Mouse (Mus musculus) neural tube, embryonic 15.5 days (tissue): ENCODE results near the gene Lnx1. TPM values are rescaled to one million over a fixed set of nuclear protein-coding genes. Genes with fewer than 3 reads are reported as not detected.

Experiments used
- ATAC-seq: fragments of 200-750 bp; cut with Nextera tagmentation; 2 replicates; pipeline ENCODE4 v1.8.0; 2017; ENCODE audit warnings: mild to moderate bottlenecking, moderate TSS enrichment, moderate library complexity; ENCODE audit not compliant: low FRiP score
- H3K27ac ChIP-seq: fragments of 300-500 bp; sonication (generic); replicated peaks from 2 replicates; pipeline ENCODE4 v1.5.1; 2015; ENCODE audit warnings: mild to moderate bottlenecking, inconsistent platforms
- H3K27me3 ChIP-seq: fragments of 300-500 bp; sonication (generic); replicated peaks from 2 replicates; pipeline ENCODE4 v1.6.1; 2015; ENCODE audit warnings: inconsistent platforms
- H3K36me3 ChIP-seq: fragments of 300-500 bp; sonication (generic); 2 replicates; pipeline ENCODE4 v1.6.1; 2015; ENCODE audit warnings: inconsistent platforms
- H3K4me1 ChIP-seq: fragments of 300-500 bp; sonication (generic); 2 replicates; pipeline ENCODE4 v1.6.1; 2015; ENCODE audit warnings: inconsistent platforms
- H3K4me2 ChIP-seq: fragments of 300-500 bp; sonication (generic); 2 replicates; pipeline ENCODE4 v1.6.1; 2015; ENCODE audit warnings: inconsistent platforms, mild to moderate bottlenecking, moderate library complexity
- H3K4me3 ChIP-seq: fragments of 300-500 bp; sonication (generic); replicated peaks from 2 replicates; pipeline ENCODE4 v1.5.1; 2015; ENCODE audit warnings: mild to moderate bottlenecking, inconsistent platforms
- H3K9ac ChIP-seq: fragments of 300-500 bp; sonication (generic); replicated peaks from 2 replicates; pipeline ENCODE4 v1.6.1; 2015; ENCODE audit warnings: mild to moderate bottlenecking, inconsistent platforms
- H3K9me3 ChIP-seq: fragments of 300-500 bp; sonication (generic); replicated peaks from 2 replicates; pipeline ENCODE4 v1.6.1; 2016; ENCODE audit warnings: inconsistent platforms
- WGBS: fragments of 180-500 bp; shearing (Covaris S2); methylation state at CpG from one replicate; pipeline ENCODE4 v1.1.7; 2015; ENCODE audit warnings: mixed read lengths; 5-methylcytosine and 5-hydroxymethylcytosine counted together
- polyA plus RNA-seq: library from polyadenylated mRNA; unstranded; fragments of >200 nt; fragmentation: Nextera tagmentation; extraction: Ambion mirVana; gene quantifications from 2 replicates; pipeline ENCODE4 v1.2.1, GENCODE M21; 2015

The Lnx1 gene
- polyA plus RNA-seq, 1 experiment from 2014 or later: 13.8 TPM

DNA sequence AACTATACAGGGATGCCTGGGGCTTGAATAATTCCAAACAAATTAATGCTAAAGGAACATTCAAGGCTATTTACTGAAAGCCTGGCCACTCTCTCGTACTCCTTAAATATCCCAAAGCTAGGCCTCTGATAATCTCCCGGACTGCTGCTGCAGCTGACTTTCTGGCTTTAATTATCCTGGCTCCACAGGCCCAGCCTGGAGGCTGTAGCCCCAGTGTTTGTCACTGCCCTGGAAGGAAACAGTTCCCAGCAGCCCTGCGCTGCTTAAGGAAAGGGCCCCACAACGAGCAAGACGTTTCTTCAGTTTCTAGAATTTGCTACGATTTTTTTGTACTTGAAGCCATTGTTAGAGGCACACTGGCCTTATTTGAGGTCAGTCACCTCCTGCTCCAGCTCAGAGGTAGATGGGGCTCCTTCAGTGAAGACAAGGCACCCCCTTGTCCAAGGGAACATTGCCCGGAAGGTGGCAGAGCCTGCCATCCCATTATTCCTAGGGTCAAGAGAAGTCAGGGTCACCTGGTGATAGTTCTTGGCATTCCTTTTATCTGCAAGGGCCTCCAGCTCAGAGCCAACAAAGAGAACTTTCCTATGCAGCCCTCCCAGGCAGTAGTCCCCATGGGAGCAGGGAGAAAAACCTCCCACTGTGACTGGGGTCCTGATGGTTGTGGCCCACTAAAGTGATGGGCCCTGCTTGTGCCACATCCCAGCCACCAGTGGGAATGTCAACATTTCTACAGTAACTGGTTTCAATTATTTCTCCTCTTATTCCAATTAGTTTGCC is 80.8 kb downstream of the Lnx1 start:
- Histone ChIP-seq H3K9me3 (no peaks in the 10 kb centered on the region), H3K27me3 (no peaks in the 10 kb centered on the region), H3K9ac (no peak overlapping the region), H3K36me3 (no peaks in the 10 kb centered on the region), H3K27ac (no peak overlapping the region), H3K4me3 (no peak overlapping the region), H3K4me1 (no peaks in the 10 kb centered on the region), H3K4me2 (no peak overlapping the region)
- no peak for ATAC-seq
- 68% methylated on average over 7 of the region's 7 CpGs for WGBS

DNA sequence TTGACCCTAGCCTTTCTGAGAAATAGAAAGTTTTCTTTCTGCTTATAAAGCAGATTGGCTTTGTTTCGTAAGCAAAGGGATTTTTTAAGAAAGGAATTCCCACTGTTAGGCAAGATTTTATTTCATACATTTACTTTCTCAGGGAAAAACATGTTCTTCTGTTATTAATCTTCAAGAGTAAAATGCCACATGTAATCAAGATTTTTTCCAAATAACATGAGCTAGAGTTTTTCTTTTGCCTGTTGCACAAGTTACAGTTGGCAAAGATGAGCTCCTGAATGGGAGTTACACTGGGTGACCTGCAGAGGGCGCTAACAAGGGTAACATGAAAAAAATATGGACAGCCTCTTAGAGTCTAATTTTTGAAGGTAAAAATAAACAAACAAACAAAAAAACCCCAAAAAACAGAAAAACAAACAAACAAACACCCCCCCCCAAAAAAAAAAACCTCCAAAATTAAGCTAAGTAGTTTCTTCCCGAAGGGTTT is 84.1 kb downstream of the Lnx1 start:
- Histone ChIP-seq H3K4me3 (no peak overlapping the region), H3K4me2 (no peak overlapping the region), H3K9ac (no peak overlapping the region), H3K9me3 (no peaks in the 10 kb centered on the region), H3K36me3 (no peaks in the 10 kb centered on the region), H3K4me1 (no peaks in the 10 kb centered on the region), H3K27ac (no peak overlapping the region), H3K27me3 (no peaks in the 10 kb centered on the region)
- no peak for ATAC-seq
- WGBS: 74% methylated on average over 3 of the region's 3 CpGs

DNA sequence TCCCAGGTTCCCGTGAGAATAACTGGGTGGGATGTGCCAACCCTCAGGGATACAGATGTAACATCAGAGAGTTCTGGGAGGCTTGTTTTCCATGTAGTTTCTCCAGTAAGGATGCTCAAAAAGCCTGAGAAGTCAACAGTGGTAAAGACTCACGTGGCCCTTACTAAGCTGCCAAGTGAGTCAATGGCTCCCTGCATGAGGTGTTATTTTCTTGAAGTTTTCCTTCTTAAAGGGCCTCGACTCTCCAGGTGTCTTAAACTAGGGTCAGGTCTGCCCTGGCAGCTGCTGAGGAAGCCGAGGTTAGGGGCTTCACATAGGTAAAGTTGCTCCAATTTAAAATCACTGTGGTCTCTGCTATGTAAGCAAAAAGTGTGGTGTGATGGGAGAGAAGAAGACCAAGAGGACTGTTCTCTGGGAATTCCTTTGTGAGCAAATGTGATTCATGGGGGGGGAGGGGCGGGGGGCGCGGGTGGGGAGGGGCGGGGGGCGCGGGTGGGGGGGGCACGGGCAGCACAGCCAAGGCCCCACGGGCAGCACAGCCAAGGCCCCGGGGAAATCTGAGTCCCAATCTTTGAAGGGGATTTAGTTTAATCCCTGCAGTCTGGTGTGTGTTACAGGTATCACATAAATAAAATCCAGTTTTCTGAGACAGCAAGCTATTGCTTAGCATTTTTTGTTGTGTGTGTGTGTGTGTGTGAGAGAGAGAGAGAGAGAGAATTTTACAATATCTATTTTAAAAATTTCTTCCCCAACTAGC is 84.7 kb downstream of the Lnx1 start:
- Histone ChIP-seq H3K4me3 (no peak overlapping the region), H3K27me3 (no peaks in the 10 kb centered on the region), H3K4me1 (no peaks in the 10 kb centered on the region), H3K4me2 (no peak overlapping the region), H3K36me3 (no peaks in the 10 kb centered on the region), H3K27ac (no peak overlapping the region), H3K9ac (no peak overlapping the region), H3K9me3 (no peaks in the 10 kb centered on the region)
- WGBS: 79% methylated on average over 13 of the region's 13 CpGs
- no peak for ATAC-seq

DNA sequence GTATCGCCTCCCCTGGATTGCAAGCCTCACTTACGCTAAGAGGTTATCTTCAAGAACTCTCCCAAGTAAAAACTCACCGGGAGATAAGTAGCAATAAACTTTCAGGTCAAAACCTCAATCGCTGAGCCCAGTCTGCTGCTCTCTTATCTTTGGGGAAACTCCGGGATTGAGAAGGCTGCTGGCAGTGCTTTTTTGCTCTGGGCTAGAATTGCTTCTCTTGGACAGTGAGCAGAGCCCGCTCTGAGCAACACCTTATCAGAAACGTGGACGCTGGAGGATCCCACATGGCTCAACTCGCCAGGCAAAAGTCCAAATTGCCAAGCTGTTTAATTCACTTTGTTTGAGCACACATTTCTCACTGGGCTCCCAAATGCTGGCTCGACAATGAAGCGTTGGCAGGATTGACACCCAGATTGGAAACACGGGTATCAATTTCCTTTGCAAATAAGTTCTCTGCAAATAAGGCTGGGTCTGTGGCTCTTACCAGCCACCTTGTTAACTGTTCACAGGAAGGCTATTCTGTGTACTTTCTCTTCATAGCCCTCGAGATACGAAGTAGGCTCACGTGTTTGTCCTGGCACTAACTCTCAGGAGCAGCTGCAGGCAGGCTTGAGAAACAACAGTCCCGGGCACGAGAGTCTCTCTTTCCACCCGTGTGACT is 89.1 kb downstream of the Lnx1 start:
- 69% methylated on average over 18 of the region's 18 CpGs for WGBS
- Histone ChIP-seq H3K4me1 (no peaks in the 10 kb centered on the region), H3K9ac (no peak overlapping the region), H3K36me3 (no peaks in the 10 kb centered on the region), H3K4me2 (no peak overlapping the region), H3K27me3 (no peaks in the 10 kb centered on the region), H3K4me3 (no peak overlapping the region), H3K27ac (no peak overlapping the region), H3K9me3 (no peaks in the 10 kb centered on the region)
- no peak for ATAC-seq

DNA sequence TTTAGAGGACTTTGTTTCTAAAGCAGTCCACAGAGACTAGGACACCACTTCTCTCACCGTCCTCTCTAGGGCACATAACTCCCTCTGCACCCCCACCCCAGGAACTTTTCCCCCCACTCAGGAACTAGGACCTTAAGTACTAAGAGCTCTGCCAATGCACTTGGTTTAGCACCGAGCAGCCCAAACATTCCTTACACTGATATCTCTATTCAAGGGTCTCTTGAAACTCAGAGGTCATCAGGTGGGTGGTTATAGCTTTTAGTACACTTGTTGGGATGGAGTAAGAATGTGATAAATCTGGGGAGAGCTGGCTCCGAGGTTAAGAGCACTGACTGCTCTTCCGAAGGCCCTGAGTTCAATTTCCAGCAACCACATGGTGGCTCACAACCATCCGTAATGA is 90.0 kb downstream of the Lnx1 start:
- H3K4me3 ChIP-seq: no peak overlapping the region
- H3K27me3 ChIP-seq: no peaks in the 10 kb centered on the region
- H3K36me3 ChIP-seq: no peaks in the 10 kb centered on the region
- H3K4me1 ChIP-seq: no peaks in the 10 kb centered on the region
- H3K27ac ChIP-seq: no peak overlapping the region
- no peak overlapping the region for H3K9ac ChIP-seq
- H3K4me2 ChIP-seq: no peak overlapping the region
- no peaks in the 10 kb centered on the region for H3K9me3 ChIP-seq
- 87% methylated on average over 5 of the region's 5 CpGs for WGBS
- ATAC-seq: no peak

DNA sequence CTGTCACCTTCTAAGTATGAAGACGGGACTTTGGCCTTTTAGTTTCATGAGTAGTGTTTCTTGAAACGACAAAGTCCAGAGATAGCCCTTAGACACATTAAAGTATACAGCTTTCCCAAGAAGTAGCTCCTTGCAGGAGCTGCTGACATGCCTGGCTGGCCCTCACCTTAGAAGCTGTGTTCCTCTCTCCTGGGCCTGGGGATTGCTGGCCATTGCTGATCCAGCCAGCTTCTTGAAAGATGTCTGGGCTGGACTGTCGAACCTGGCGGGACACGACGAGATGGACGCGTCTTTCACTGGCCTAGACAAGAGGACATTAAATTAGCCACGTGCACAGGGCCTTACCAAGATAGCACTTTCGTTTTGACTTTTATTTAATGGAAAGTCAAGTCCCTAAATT is 92.2 kb downstream of the Lnx1 start:
- ATAC-seq: no peak
- 88% methylated on average over 10 of the region's 10 CpGs for WGBS

DNA sequence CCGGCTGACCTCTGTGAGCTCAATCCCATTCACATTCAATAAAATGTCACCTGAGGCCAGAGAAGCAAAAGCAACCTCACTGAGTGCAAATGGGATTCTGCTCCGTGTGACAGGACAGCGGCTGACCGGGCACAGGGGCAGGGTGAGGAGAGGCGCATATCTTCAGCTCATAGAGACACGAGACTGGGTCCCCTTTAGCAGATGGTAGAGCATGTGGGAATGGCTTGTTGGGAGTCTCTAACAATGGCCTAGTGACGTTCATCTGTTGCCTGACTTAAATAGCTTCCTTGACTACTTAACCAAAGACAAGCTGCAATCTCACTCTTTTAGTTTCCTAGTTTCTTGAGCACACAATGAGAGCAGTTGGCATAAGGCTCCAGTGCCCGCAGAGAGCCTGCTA is 96.5 kb downstream of the Lnx1 start:
- H3K4me1 ChIP-seq: no peaks in the 10 kb centered on the region
- no peaks in the 10 kb centered on the region for H3K9me3 ChIP-seq
- H3K9ac ChIP-seq: no peak overlapping the region
- 79% methylated on average over 8 of the region's 8 CpGs for whole genome bisulfite sequencing
- H3K4me3 ChIP-seq: no peak overlapping the region
- no peaks in the 10 kb centered on the region for H3K27me3 ChIP-seq
- H3K4me2 ChIP-seq: no peak overlapping the region
- no peak for ATAC-seq
- no peaks in the 10 kb centered on the region for H3K36me3 ChIP-seq
- H3K27ac ChIP-seq: no peak overlapping the region

More for the DNA sequence above, 92.2 kb downstream of the Lnx1 start:
- Histone ChIP-seq H3K9me3 (no peaks in the 10 kb centered on the region), H3K9ac (no peak overlapping the region), H3K27me3 (no peaks in the 10 kb centered on the region), H3K4me1 (no peaks in the 10 kb centered on the region), H3K4me3 (no peak overlapping the region), H3K36me3 (no peaks in the 10 kb centered on the region), H3K4me2 (no peak overlapping the region), H3K27ac (no peak overlapping the region)

DNA sequence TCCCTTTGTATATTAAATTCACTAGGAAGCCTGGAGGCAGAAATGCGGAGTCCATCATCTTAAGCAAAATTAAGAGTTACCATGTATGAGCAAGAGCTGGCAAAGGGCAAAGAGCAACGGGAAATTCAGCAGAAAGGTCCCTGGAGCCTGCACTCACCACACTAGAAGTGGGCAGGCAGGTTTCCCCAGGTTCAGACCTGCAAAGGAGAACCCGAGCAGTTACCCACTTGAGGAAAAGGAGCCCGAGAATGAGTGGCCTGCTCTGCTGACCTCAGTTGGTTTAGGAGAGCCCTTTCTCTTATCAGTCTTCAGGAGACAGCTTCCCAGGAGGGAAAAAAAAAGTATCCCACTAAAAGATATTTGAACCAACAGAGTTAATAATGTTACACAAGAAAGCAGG is 99.4 kb downstream of the Lnx1 start:
- peaks cover 5% of the 10 kb centered on the region for H3K36me3 ChIP-seq
- H3K27me3 ChIP-seq: no peaks in the 10 kb centered on the region
- H3K9ac ChIP-seq: no peak overlapping the region
- H3K4me3 ChIP-seq: no peak overlapping the region
- no peaks in the 10 kb centered on the region for H3K4me1 ChIP-seq
- WGBS: 86% methylated on average over 4 of the region's 4 CpGs
- H3K27ac ChIP-seq: no peak overlapping the region
- H3K9me3 ChIP-seq: no peaks in the 10 kb centered on the region
- H3K4me2 ChIP-seq: no peak overlapping the region
- ATAC-seq: no peak

DNA sequence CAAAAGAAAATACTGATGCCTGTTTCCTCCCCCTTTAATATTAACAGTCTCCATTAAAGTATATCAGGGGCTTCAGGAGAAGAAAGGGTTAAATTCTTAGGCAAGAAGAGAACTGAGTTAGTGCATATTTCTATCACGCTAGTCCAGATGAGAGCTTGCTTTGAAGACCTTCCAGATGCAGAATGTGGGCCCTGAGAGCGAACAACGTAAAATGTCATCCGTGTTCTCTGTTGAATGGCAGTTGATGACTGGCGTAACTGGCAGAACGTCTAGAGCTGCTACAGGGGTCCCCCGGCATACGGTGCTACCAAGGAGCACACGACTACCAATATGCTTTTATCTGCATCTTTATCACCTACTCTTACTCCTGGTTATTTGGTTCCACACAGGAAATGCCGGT is 100.3 kb downstream of the Lnx1 start:
- H3K9ac ChIP-seq: no peak overlapping the region
- no peak overlapping the region for H3K4me2 ChIP-seq
- no peaks in the 10 kb centered on the region for H3K9me3 ChIP-seq
- H3K27ac ChIP-seq: no peak overlapping the region
- peaks cover 5% of the 10 kb centered on the region for H3K36me3 ChIP-seq
- H3K4me3 ChIP-seq: no peak overlapping the region
- ATAC-seq: no peak
- WGBS: 87% methylated on average over 10 of the region's 10 CpGs
- no peaks in the 10 kb centered on the region for H3K4me1 ChIP-seq
- H3K27me3 ChIP-seq: no peaks in the 10 kb centered on the region

DNA sequence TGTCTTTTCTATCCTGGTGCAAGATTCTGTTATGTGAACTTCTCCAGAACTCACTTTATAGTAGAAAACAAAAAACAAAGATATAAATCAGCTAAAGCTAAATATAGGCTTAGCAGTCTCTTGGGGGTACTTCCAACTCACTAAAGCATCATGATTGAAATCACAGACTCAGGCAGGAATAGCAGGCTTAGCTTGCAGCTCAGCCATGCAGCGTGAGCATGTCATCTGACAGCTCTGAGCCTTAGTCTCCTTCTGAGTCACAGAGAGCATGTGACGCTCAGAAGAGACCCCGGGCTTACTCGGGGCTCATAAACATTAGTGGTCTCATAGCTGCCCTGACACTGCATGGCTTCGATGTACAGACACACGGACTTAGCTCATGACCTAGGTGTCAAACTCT is 100.7 kb downstream of the Lnx1 start:
- no peaks in the 10 kb centered on the region for H3K4me1 ChIP-seq
- no peak; the same call in 1 of the 2 replicates for ATAC-seq

DNA sequence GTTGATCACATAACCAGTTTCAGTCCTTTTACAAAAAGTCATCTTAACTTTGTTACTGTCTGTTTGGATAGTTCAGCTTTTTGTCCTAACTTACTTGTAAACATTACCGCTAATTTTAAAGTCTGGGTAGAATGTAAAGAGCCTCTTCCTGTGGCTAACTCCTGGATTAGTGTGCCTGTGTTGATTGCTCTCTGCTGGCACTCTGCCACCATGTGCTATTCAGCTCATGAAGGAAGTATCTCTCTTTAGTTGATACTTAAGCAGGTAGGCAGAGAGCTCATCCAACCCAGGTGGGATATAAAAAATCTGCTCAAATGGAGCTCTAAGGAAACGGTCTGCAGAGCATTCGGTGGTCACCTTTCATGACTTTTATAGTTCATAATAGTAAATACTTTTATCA is 101.5 kb downstream of the Lnx1 start:
- WGBS: 81% methylated on average over 3 of the region's 3 CpGs
- Histone ChIP-seq H3K4me2 (no peak overlapping the region), H3K9me3 (no peaks in the 10 kb centered on the region), H3K27me3 (no peaks in the 10 kb centered on the region), H3K27ac (no peak overlapping the region), H3K4me3 (no peak overlapping the region), H3K4me1 (no peaks in the 10 kb centered on the region), H3K9ac (no peak overlapping the region), H3K36me3 (peaks cover 14% of the 10 kb centered on the region)
- no peak for ATAC-seq

More for the DNA sequence above, 100.7 kb downstream of the Lnx1 start:
- Histone ChIP-seq H3K9me3 (no peaks in the 10 kb centered on the region), H3K9ac (no peak overlapping the region), H3K27me3 (no peaks in the 10 kb centered on the region), H3K36me3 (peaks cover 8% of the 10 kb centered on the region), H3K4me3 (no peak overlapping the region), H3K27ac (no peak overlapping the region), H3K4me2 (no peak overlapping the region)
- 65% methylated on average over 6 of the region's 6 CpGs for WGBS

DNA sequence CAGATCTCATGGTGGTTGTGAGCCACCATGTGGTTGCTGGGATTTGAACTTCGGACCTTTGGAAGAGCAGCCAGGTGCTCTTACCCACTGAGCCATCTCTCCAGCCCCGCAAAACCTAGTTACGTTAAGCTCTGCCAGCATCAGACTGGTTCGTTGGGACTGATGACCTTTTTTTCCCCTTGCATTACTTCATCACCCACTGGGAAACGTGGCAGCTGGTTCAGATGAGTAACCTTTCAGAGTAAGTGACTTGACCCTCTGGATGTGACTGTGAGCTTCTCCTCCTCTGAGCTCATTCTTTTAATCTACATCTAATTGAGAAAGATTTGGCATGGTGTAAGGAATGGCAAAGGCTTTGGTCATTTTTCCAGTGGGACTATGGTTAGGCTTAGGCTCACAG is 102.7 kb downstream of the Lnx1 start:
- no peaks in the 10 kb centered on the region for H3K4me1 ChIP-seq
- no peaks in the 10 kb centered on the region for H3K27me3 ChIP-seq
- H3K4me2 ChIP-seq: no peak overlapping the region
- 84% methylated on average over 5 of the region's 5 CpGs for WGBS
- no peak overlapping the region for H3K27ac ChIP-seq
- H3K9ac ChIP-seq: no peak overlapping the region
- no peak for ATAC-seq
- H3K9me3 ChIP-seq: no peaks in the 10 kb centered on the region
- H3K36me3 ChIP-seq: peaks cover 21% of the 10 kb centered on the region
- H3K4me3 ChIP-seq: no peak overlapping the region
